Mouse (Mus musculus) hematopoietic multipotent progenitor cell, adult 10-12 weeks (in vitro differentiated cells): ENCODE results near the gene Oog3. TPM values are rescaled to one million over a fixed set of nuclear protein-coding genes. Genes with fewer than 3 reads are reported as not detected.

Experiments
- polyA plus RNA-seq: library from polyadenylated mRNA; stranded (reverse); fragments of >175 nt; gene quantifications from 2 replicates; pipeline ENCODE4 v1.2.3, GENCODE M21; 2012; ENCODE audit warnings: low replicate concordance

Gene Oog3
- not detected in 2 replicates for polyA plus RNA-seq

GRCm38 (mm10) chr4:144162563-144162962 lies at the start of gene Oog3:
Oog3 (minus strand) TSS chr4:144162663.

GRCm38 (mm10) chr4:144190419-144190818 lies 28.0 kb upstream of the Oog3 start, which contains the start of gene Oog2:
Oog2 (plus strand) TSS chr4:144190719.

Other genes with a start within 250 kb of the Oog3 start
- gene Pramef25, start 211.6 kb downstream of the Oog3 start, polyA plus RNA-seq = not detected in 2 replicates
- gene Gm13101, start 195.7 kb downstream of the Oog3 start, polyA plus RNA-seq = not detected in 2 replicates
- not detected in 2 replicates for gene Pramef17, start 168.3 kb downstream of the Oog3 start, polyA plus RNA-seq
- gene Pramel4, start 103.5 kb downstream of the Oog3 start, polyA plus RNA-seq = not detected in 2 replicates
- not detected in 2 replicates for gene Gm13102, start 56.2 kb downstream of the Oog3 start, polyA plus RNA-seq
- not detected in 2 replicates for gene Oog2, start 28.1 kb upstream of the Oog3 start, polyA plus RNA-seq
- not detected in 2 replicates for gene C87977, start 50.7 kb upstream of the Oog3 start, polyA plus RNA-seq
- gene Pramel5, start 117.8 kb upstream of the Oog3 start, polyA plus RNA-seq = not detected in 2 replicates
- gene Gm13128, start 167.6 kb upstream of the Oog3 start, polyA plus RNA-seq = not detected in 2 replicates
- not detected in 2 replicates for gene Gm13119, start 195.3 kb upstream of the Oog3 start, polyA plus RNA-seq
- not detected in 2 replicates for gene Pramef20, start 215.3 kb upstream of the Oog3 start, polyA plus RNA-seq
- gene Pramef12, start 245.8 kb upstream of the Oog3 start, polyA plus RNA-seq = not detected in 2 replicates